Mouse (Mus musculus) layer of hippocampus, adult 11-12 months (tissue): ENCODE results near the gene Frmd5.

Source experiments
- DNase-seq: peaks from one replicate; pipeline ENCODE4 v3.0.0; 2022; ENCODE audit warnings: low spot score

Frmd5 gene

DNA sequence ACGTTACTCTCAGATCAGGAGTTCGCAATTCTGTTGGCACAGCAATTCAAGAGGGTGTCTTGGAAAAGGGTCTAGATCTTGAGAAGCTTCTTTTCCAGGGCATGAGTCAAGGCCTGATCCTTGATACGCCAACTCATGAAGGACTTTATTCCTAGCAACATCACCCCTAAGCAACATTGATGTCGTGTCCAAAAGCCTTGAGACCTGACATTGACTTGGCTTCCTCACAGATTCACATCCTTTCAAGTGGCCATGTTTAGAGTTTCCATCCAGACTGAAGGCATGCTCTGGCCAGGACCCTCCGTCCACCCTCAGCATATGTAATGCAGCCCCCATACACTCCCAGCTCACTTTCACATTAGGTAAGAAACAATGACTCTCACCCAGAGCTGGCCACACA, 45.0 kb downstream of the Frmd5 start:
- DNase-seq, result no peak

DNA sequence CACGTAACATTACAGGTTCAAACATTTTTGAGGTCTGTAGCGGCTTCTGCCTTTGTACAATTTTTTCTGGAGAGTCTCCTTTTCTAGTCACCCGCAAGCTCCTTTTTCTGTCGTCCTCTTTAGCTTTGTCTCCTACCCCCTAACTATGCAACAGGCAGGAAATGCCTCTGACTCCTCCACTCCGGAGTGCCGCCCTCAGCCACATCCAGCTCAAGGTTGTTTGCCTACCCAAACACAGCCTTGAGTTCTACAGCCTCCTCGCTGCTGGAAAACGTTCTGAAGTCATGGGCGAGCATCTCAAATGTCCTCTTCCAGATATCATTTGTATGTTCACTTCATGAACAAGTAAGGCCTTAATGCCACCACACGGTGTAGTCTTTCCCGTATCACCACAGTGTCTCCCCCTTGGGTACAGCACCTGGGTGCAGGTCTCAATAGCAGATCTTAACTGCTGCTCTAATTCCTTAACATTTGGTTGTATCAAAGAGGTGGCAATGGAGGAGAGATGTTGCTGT, 45.5 kb downstream of the Frmd5 start:
- no peak for DNase-seq

DNA sequence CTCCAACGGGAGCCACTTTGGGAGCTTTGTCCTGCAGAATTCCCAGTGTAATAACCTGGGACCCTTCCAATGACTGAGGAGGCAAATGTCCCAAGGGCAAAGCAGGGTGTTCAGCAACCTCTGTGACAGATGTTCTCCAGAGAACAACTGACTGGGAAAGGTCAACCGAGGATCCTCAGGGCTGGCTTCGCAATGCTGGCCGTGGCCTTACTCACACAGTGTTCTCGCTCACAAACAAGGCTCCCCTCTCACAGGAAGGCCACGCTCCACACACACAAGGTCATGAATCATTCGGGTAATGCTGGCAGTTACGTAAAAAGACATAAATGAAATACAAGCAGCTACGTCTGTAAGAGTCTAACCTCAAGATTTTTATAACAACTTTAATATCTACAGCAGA, 46.2 kb downstream of the Frmd5 start:
- DNase-seq, result no peak

DNA sequence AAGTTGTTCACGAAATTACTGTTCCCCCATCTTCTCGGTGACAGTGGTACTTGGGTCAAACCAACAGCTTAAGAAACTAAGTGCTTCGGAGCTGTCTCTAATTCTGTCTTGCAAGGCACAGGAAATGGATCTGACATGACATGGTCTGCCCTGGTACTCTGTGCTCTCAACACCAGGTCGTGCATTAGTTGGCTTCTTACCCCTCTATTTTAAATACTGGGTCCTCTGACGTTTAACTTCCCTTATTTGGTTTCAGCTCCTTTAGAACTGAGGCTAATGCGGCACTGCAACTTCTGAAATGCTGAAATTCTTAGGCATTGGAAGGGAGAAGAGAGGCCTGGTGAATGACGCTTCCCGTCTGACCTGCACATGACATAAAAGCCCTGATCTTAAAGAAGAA, 48.6 kb downstream of the Frmd5 start:
- DNase-seq, result no peak

DNA sequence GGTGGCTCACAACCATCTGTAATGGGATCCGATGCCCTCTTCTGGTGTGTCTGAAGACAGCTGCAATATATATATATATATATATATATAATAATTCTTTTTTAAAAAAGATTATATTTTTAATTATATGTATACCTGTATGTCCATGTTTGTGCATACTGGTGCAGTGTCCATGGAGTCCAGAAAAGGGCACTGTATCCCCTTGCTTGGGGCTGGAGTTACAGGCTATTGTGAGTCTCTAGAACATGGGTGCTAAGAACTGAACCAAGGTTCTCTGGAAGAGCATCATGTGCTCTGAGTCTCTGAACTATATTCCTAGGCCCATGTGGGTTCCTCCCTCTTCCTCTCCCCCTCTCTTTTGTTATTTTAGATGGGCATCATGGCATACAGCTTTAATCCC, 50.6 kb downstream of the Frmd5 start:
- no peak for DNase-seq

DNA sequence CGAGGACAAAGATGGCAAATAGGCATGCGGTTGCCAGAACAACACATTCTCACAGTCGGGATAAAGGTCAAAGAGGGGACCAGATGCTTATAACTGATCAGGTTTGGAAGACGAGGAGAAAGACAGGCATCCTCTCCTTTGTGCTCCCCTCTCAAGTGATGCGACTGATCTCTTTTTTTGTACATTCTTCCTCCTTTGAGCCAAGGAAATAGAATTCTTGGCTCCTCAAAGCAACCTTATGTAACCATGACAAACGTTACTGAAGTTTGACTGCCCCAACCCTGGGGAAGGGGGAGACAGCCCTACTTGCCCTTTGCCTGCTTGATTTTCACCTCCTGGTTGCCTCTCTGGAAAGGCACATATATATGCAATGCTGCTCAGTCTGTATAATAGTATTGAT, 51.8 kb downstream of the Frmd5 start:
- DNase-seq, result no peak

DNA sequence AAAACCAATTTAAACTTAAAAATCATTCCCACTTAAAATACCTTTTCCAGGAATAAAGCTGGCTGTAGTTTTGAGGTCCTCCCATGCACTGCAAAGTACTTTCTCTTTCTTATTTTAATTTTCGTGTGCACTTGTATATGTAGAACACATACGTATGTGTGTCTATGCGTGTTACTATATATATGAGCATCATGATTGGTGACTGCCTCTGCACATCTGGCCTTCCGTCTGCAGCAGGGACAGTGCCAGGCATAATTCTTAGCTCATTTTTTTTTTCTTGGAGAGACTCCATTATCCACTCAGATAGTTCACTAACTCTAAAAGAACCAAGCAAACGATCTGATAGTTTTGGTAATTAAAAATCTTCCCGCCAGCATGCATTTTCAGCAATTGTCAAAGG, 56.8 kb downstream of the Frmd5 start:
- DNase-seq, result no peak

DNA sequence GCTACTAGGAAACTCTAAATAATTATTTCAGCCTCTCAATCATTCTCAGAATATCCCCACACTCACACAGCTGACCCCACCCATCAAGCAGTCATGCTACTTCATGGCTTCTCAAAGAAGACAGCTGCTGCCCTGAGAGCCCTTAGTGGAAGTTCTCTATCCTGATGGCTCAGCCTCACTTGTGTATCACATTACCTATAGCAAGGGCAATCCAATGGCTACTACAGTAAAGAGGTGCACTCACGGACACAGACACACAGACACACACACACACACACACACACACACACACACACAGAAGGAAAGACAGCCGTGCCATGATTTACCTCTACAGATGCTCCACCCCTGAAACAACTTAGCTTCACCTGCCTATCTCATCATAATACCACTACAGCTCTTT, 65.7 kb downstream of the Frmd5 start:
- no peak for DNase-seq

DNA sequence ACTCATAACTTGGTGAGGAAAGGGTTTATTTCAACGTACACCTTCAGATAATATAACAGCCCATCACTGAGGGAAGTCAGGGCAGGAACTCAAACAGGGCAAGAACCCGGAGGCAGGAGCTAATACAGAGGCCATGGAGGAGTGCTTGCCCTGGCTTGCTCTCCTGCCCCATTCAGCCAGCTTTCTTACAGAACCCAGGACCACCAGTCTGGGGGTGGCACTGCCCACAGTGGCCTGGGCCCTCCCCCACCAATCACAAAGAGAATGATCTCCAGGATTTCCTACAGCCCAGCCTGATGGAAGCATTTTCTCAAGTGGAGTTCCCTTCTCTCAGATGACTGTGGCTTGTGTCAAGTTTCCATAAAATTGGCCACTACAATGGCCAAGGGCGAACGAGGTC, 67.5 kb downstream of the Frmd5 start:
- DNase-seq, result no peak

DNA sequence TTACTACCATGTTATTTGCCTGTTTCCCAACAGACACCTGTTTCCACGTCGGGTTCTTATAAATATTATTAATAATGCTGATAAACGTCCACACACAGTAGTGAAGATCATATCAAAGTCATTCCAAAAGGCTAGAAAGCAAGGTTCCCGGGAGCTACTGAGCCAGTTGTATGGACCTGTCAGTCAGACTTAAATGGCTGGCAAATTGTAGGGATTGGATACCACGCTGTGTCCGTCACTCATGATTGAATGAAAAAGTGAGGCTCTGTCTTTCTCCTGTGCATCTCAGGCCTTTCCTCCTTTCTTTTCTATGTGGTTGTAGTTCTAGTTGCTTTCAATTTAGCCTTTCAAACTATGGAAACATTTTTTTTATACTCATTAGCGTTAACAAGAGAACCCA, 73.5 kb downstream of the Frmd5 start:
- no peak for DNase-seq

DNA sequence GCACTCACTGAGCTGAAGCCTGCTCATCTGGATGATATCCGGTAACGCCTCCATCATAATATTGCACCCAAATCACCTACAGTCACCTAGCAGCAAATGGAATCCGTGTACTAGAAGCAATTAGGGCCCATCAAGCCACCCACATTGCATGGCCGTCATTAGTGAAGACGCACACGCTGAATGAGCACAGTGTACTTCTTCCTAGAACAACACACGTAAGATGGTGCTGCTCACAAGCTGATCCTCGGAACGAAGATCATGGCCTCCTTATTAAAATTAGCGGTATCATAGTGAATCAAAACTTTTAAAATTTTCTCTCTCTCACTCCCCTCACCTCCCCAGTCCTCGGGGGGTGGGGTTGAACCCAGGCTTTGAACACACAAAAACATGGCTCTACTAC, 76.4 kb downstream of the Frmd5 start:
- DNase-seq, result no peak

DNA sequence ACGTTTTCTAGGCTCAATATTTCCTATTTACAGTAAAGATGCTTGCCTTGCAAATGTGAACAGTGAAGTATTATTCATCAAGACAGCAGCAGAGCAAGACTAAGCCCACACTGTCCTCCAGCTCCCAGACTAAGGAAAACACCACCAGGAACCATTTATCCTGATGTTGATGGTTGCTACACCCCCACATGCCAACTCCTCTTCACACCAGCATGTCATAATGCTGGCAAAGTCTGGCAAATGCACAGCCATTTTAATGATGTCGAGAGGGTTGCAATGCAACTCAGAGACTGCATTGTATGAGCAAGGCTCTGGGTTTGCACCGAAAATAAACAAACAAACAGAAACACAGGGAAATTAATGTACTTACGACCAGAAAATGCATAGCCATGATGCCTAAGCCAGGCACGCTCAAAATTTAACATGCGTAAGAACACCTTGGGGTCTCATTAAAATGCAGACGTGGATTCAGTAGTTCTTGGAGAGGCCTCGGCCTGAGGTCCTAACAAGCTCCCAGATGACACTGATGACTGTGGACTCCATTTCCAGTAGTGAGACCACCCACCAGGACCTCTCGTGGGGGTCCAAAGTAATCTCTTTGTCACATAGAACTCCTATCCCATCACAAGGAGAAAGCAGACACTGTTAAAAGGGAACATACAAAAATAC, 77.8 kb downstream of the Frmd5 start:
- DNase-seq, result no peak

DNA sequence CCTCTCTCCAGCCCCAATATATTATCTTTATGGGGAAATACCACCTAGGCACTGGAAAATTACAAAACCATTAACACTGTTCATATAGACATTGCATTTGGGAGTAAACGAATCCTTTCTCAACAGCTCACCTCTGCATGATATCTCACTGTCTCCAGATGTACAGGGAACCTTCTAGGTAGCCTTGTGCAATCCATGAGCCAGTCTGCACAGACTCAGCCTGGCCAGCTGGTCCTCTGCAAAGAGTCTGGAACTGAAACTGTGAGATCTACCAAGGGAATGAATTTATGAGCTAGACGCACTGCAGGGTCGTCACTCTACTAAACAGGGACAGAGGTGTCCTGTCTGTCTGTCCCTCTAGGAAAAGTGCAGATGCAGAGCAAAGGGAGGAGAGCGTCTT, 82.0 kb downstream of the Frmd5 start:
- no peak for DNase-seq

DNA sequence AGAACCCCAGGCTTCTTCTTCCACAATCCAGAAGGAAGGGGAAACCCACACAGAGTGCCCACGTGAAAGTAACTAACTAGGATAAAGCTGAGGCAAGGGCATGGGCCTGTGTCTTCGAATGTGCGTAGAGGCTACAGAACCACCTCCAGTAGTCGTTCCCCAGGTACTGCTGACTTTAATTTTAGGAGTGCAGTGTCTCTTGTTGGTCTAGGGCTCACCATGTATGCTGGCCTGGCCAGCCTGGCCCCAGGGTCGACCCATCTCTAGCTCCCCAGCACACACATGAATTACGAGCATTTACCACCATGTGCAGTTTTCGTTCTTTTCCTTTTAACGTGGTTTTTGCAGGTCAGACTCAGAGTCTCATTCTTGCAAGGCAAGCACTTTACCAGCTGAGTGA, 83.1 kb downstream of the Frmd5 start:
- no peak for DNase-seq

DNA sequence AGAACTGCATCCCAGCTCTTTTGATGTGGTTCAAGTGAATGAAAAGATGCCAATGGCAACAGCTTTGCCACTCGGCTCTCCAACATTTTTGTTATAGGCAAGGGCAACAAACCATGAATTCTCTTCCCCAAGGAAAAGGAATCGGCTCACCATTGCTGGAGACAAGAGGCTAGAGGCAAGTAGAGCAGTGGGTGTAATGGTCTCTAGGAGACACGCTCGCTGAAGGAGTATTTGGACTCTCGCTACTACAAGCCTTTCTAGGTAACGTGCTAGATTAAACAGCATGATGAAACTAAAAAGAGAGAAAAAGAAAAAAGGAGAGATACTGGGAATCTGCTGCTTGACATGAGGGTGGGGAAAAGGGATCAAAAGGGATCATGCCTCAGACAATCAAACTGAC, 87.9 kb downstream of the Frmd5 start:
- DNase-seq, result no peak

DNA sequence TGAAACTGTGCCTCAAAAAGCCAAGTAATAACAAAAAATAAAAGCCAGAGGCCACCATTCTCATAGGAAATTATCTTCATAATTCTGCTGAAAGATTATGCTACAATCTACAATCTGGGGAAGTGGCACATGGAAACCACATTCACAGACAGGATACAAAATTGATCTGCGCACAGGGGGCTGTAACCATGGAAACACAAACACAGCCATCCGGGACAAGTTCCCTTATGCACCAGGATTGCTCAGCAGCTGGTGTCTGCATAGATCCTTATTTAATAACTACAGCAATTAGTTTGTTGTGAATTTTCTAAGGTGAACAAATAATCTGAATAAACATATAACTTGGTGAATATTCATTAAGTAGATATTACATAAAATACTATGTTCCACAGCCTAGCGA, 89.8 kb downstream of the Frmd5 start:
- peak; percentile 43 for DNase-seq

DNA sequence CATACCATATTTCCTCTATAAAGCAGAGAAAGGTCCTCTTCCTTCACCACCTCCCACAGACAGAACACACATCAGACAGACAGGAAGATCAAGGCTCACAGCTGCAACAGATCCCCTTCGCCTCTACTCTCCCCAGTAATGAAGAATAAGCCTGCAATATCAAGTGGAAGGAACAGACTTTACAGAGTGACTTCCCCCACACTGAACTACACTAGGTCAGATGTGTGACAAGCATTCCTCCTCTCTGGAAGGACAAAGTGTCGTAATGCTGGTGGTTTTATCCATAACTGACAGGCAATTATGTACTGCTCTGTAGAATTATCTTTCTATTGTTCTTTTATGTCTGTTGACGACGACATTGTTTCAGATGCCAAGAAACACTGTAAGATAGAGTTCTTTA, 93.3 kb downstream of the Frmd5 start:
- no peak for DNase-seq

DNA sequence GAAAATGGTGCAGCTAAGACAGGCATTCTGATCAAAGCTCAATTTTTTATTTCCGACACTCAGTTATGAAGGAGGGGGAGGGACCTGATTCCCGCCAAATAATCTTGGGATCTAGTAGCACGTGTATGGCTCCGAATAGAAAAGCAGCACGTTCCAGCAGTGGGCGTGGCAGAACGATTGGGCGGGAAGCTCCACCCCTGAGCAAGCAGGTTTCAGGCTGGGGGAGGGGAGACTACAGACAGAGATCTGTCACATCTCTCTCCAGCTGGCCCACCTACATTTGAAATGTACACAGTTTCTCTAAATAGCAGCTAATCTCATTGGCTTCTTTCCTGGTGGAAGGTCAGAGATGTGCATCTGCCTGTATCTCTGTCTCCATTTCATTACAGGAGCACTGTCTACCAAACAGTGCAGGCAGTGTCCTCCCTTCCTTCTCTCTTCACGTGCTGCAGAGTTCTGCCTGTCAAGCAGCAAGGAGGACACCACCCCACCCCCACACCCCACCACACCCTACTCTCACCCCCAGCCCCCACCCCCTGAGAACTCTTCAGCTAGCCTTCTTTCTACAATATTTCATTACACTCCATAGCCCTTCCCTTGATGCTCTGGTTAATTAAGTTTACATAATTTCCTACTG, 95.0 kb downstream of the Frmd5 start:
- DNase-seq, result no peak

DNA sequence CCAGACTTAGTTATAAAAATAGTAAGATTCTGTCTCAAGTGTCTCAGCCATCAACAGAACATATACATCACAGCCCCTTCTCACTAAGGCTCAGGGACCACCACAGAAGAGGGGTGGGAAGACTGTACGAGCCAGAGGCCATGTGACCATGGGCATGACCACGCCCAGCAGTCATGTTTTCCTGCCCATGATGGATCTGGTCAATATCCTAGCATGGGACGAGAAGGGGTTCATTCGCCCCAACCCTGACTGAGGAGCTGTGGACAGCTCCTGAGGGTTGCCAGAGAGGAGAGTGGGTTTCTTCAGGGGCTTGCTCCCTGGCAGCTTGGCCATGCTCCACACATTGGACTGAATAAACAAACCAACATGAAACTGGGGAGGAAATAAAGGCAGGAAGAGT, 97.8 kb downstream of the Frmd5 start:
- no peak for DNase-seq

DNA sequence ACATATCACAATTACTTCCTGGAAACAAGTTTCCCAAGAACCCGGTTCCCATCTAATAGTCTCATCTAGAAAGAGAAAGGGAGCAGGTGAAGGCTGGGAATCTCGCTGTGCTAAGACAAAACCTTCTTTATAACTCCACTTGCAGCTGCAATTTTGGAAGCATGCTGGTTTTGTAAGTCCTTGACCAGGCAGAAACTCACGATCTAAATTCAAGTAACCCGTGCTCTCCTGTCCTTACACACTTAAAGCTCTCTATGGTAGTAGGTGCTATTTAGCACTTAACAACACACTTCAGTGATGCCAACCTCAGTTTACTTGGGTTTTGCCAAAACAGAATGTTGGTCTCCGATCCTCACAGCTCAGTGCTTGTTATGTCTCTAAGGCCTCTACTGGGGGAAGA, 99.4 kb downstream of the Frmd5 start:
- DNase-seq, result no peak

DNA sequence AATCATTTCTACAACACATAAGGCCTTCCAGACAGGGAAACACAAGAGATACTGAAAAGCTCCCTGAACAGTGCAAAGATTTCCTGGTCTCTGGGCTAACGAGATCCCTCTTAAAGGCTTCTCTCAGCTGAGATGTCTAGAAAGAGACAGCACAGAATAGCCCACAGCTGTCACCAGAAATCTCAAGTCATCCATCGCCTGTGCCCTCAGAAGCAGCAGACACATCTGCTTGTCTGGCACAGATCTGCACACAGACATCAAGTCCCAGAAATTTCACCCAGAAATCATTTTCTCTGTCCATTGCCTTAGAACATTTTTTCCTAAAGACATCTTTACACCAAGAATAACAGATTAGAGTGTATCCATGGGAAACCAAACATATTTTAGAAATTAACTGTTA, 101.1 kb downstream of the Frmd5 start:
- DNase-seq, result no peak

DNA sequence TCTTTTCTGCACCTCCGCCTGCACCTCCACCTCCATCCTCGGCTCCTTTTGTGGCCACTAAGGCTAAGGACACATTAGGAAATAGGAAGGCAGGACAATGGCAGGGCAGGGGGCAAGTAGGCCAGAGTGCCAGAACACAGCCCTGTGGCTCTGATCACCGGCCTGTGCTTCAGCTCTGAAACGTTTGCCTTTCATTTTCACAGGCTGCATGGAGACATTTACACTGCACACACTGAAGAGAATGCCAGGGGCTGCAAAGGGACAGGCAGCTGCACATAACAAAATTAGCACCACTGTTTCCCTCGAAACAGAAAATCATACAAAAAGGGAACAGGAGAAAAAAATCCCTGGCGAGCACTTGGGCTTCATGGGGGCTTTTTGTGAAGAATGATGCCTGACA, 107.6 kb downstream of the Frmd5 start:
- no peak for DNase-seq

DNA sequence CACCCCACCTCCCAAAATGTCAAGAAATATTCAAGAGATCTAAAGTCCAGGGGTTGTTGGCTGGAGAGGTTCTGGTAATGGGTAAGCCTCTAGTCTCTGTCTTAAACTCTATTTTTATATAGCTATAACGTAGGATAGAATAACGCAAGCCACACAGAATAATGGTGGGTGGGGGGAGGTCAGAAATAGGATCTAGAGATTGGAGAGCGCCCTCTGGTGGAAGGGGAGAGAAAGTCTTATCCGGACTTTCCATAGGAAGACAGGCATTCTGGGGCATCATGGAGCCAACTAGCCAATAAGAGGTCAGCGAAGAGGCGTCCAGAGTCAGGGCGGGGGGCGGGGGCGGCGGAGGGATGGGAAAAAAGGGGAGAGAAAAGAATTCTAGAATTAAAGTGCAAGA, 111.5 kb downstream of the Frmd5 start:
- DNase-seq, result no peak

DNA sequence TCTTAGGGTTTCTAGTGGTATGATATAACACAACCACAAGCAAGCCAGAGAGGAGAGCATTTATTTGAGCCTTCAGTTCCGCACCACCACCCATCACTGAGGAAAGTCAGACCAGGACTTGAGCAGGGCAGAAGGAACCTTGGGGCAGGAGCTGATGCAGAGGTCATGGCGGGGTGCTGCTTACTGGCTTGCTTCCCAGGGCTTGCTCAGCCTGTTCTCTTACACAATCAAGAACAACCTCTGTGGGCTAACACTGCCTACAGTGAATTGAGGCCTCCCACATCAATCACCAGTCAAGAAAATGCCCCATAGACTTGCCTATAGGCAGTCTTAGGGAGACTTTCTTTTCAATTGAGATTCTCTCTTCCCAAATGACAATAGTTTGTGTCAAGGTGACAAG, 118.8 kb downstream of the Frmd5 start:
- DNase-seq, result no peak
